Mouse (Mus musculus) cerebellum, adult 2 months (tissue): ENCODE measurements around the gene Spef2.

Experiments used
- CTCF ChIP-seq: fragments of 200-500 bp; IDR thresholded peaks from 2 replicates; pipeline ENCODE4 v1.5.1; 2011; ENCODE audit warnings: low read depth, mild to moderate bottlenecking, control low read depth, low read length, moderate library complexity, borderline replicate concordance; ENCODE audit not compliant: insufficient read depth
- POLR2A ChIP-seq: fragments of 200-500 bp; IDR thresholded peaks from 2 replicates; pipeline ENCODE4 v1.6.1; 2011; ENCODE audit warnings: low read length, control low read depth, borderline replicate concordance; ENCODE audit not compliant: insufficient read depth

DNA sequence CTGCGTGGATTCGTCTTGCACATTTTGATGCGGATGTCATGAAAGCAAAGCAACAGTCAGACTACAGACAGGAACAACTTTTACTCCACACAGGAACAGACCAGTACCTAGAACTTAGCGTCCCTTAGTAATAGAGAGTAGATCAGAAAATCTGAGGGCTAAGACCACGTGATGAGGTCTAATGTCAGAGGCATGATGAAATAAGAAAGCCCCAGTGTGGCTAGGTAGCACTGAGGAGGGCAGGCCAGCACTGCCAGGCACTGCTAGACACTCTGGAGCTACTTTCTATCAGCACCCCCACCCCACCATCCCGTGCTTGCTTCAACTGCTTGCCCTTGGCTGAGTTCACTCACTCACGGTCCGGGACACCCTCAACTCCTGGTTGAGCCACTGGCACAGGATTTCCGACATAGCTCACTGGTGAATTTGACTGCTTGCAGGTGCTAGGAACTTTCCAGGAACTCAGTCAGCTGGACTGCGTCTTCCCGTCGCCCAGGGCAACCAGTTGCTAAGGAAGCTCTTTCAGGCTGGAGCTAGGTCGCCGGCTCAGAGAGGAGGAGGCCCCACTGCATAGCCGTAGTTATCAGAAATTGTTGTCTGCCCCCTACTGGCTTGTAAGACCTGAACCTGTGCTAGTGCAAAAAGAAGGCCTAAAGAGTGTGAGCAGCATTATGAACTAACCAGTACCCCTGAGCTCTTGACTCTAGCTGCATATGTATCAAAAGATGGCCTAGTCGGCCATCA lies at the start of gene Spef2:
- TF ChIP-seq CTCF (no peak), POLR2A (no peak)
